Mouse (Mus musculus): ENCODE results near the gene Ggnbp2. TPM values are rescaled to one million over a fixed set of nuclear protein-coding genes. Genes with fewer than 3 reads are reported as not detected.

The Ggnbp2 gene
- total and polyA plus RNA-seq, 2 experiments from 2014 or later, result 39.2 to 65.8 TPM

GRCm38 (mm10) chr11:84885238-84885637 lies 14.6 kb upstream of the Ggnbp2 start:
- DNase-seq (ENCODE audit: low spot score) (no peak), ATAC-seq (ENCODE audit: low FRiP score) (no peak)
- H3K4me2 ChIP-seq (ENCODE audit: low read depth, low read length, poor library complexity, severe bottlenecking), result no peak overlapping the region
- H3K27ac ChIP-seq (ENCODE audit: low read depth, low read length), result no peak overlapping the region
- no peaks in the 10 kb centered on the region for H3K4me1 ChIP-seq (ENCODE audit: insufficient read depth, low read length)
- no peak overlapping the region for H3K4me3 ChIP-seq (ENCODE audit: low read depth, low read length)
- TF ChIP-seq CTCF (IDR thresholded peaks at IDR 0.05), result no peak
- H3K36me3 ChIP-seq (ENCODE audit: insufficient read depth, low read length), result peaks cover 40% of the 10 kb centered on the region
- H3K9me3 ChIP-seq (ENCODE audit: low read length), result no peaks in the 10 kb centered on the region
- 90% methylated on average over 4 of the region's 4 CpGs for WGBS
- no peaks in the 10 kb centered on the region for H3K27me3 ChIP-seq (ENCODE audit: insufficient read depth, low read length)
- no peak overlapping the region for H3K9ac ChIP-seq (replicated peaks; ENCODE audit: low read length, poor library complexity, severe bottlenecking)

- TF ChIP-seq CTCF (IDR thresholded peaks at IDR 0.05), result no peak
- no peaks in the 10 kb centered on the region; the same call in 1 of the 2 replicates for H3K4me1 ChIP-seq (ENCODE audit: insufficient read depth, low read length)
- no peak overlapping the region for H3K4me2 ChIP-seq (ENCODE audit: low read depth, low read length, poor library complexity, severe bottlenecking)
- no peaks in the 10 kb centered on the region for H3K27me3 ChIP-seq (ENCODE audit: insufficient read depth, low read length)
- 95% methylated on average over 7 of the region's 7 CpGs for WGBS
- no peak overlapping the region for H3K4me3 ChIP-seq (ENCODE audit: low read depth, low read length)
- no peaks in the 10 kb centered on the region for H3K9me3 ChIP-seq (ENCODE audit: low read length)
- DNase-seq (ENCODE audit: low spot score), result no peak
- no peak overlapping the region for H3K9ac ChIP-seq (replicated peaks; ENCODE audit: low read length, poor library complexity, severe bottlenecking)
- H3K27ac ChIP-seq (ENCODE audit: low read depth, low read length), result no peak overlapping the region
- no peak for ATAC-seq (ENCODE audit: low FRiP score)
- H3K36me3 ChIP-seq (ENCODE audit: insufficient read depth, low read length), result peaks cover 23% of the 10 kb centered on the region; the same call in 1 of the 2 replicates
Measured at GRCm38 (mm10) chr11:84882346-84882745, 11.7 kb upstream of the Ggnbp2 start.

- peak overlapping the region; percentile 82 for H3K9ac ChIP-seq (replicated peaks; ENCODE audit: low read length, poor library complexity, severe bottlenecking)
- peaks cover 18% of the 10 kb centered on the region; the same call in 1 of the 2 replicates for H3K36me3 ChIP-seq (ENCODE audit: insufficient read depth, low read length)
- H3K4me2 ChIP-seq (ENCODE audit: low read depth, low read length, poor library complexity, severe bottlenecking), result peak overlapping the region; percentile 82
- H3K27ac ChIP-seq (ENCODE audit: low read depth, low read length), result peak overlapping the region; percentile 80
- peak overlapping the region; percentile 73 for H3K4me3 ChIP-seq (ENCODE audit: low read depth, low read length)
- no peak for TF ChIP-seq CTCF (IDR thresholded peaks at IDR 0.05)
- DNase-seq (ENCODE audit: low spot score) (no peak), ATAC-seq (ENCODE audit: low FRiP score) (no peak)
- no peaks in the 10 kb centered on the region for H3K27me3 ChIP-seq (ENCODE audit: insufficient read depth, low read length)
- 61% methylated on average over 9 of the region's 9 CpGs for WGBS
- H3K9me3 ChIP-seq (ENCODE audit: low read length), result no peaks in the 10 kb centered on the region
- no peaks in the 10 kb centered on the region; the same call in 1 of the 2 replicates for H3K4me1 ChIP-seq (ENCODE audit: insufficient read depth, low read length)
Measured at GRCm38 (mm10) chr11:84880971-84881370, 10.4 kb upstream of the Ggnbp2 start.

GRCm38 (mm10) chr11:84880465-84880961 lies 9.9 kb upstream of the Ggnbp2 start:
- H3K4me1 ChIP-seq (ENCODE audit: insufficient read depth, low read length), result no peaks in the 10 kb centered on the region; the same call in 1 of the 2 replicates
- DNase-seq (ENCODE audit: low spot score), result peak; percentile 27
- peak; percentile 34; the same call in 1 of the 2 replicates for ATAC-seq (ENCODE audit: low FRiP score)
- peak overlapping the region; percentile 80 for H3K27ac ChIP-seq (ENCODE audit: low read depth, low read length)
- peak overlapping the region; percentile 82 for H3K4me2 ChIP-seq (ENCODE audit: low read depth, low read length, poor library complexity, severe bottlenecking)
- TF ChIP-seq CTCF (IDR thresholded peaks at IDR 0.05), result peak; percentile 55
- H3K36me3 ChIP-seq (ENCODE audit: insufficient read depth, low read length), result peaks cover 15% of the 10 kb centered on the region; the same call in 1 of the 2 replicates
- no peaks in the 10 kb centered on the region for H3K9me3 ChIP-seq (ENCODE audit: low read length)
- peak overlapping the region; percentile 73 for H3K4me3 ChIP-seq (ENCODE audit: low read depth, low read length)
- H3K27me3 ChIP-seq (ENCODE audit: insufficient read depth, low read length), result no peaks in the 10 kb centered on the region
- H3K9ac ChIP-seq (replicated peaks; ENCODE audit: low read length, poor library complexity, severe bottlenecking), result peak overlapping the region; percentile 82
- 0% methylated on average over 24 of the region's 24 CpGs for WGBS

GRCm38 (mm10) chr11:84879772-84880464 lies 9.3 kb upstream of the Ggnbp2 start, which contains the start of the genes Myo19 and Pigw:
Gene Myo19 (plus strand): TSS chr11:84880148.
Gene Pigw (minus strand): TSS chr11:84880285.
- H3K27ac ChIP-seq (ENCODE audit: low read depth, low read length), result peak within 1 kb of the TSS; percentile 80
- WGBS, result under 1% methylated on average over 70 of the region's 81 CpGs
- H3K4me2 ChIP-seq (ENCODE audit: low read depth, low read length, poor library complexity, severe bottlenecking), result peak within 1 kb of the TSS; percentile 82
- ATAC-seq (ENCODE audit: low FRiP score) (peak; percentile 90), DNase-seq (ENCODE audit: low spot score) (peak; percentile 82)
- peak within 1 kb of the TSS; percentile 82 for H3K9ac ChIP-seq (replicated peaks; ENCODE audit: low read length, poor library complexity, severe bottlenecking)
- H3K4me3 ChIP-seq (ENCODE audit: low read depth, low read length), result peak within 1 kb of the TSS; percentile 73
- TF ChIP-seq CTCF (IDR thresholded peaks at IDR 0.05), result no peak
- no peaks in the 10 kb centered on the region; the same call in 1 of the 2 replicates for H3K4me1 ChIP-seq (ENCODE audit: insufficient read depth, low read length)
- H3K27me3 ChIP-seq (ENCODE audit: insufficient read depth, low read length), result no peaks in the 10 kb centered on the region
- peaks cover 9% of the 10 kb centered on the region; the same call in 1 of the 2 replicates for H3K36me3 ChIP-seq (ENCODE audit: insufficient read depth, low read length)
- H3K9me3 ChIP-seq (ENCODE audit: low read length), result no peaks in the 10 kb centered on the region
